Mouse (Mus musculus) stomach, embryonic 14.5 days (tissue): ENCODE measurements around the gene Hspa1b. TPM values are rescaled to one million over a fixed set of nuclear protein-coding genes. Genes with fewer than 3 reads are reported as not detected.
A peak's percentile ranks its signal among the peaks of the same experiment; 100 is the strongest.
"Not testable (repeated sequence)": the region's sequence is repeated elsewhere in the genome, so short reads cannot be mapped to it uniquely, and the experiment has no call there.

Source experiments
- ATAC-seq: fragments of 200-750 bp; cut with Nextera tagmentation; 2 replicates; pipeline ENCODE4 v1.8.0; 2017; ENCODE audit warnings: low read depth, moderate TSS enrichment; ENCODE audit not compliant: insufficient number of reproducible peaks, insufficient read depth, low FRiP score
- H3K27ac ChIP-seq: fragments of 300-500 bp; sonication (generic); 2 replicates; pipeline ENCODE4 v1.5.1; 2014; ENCODE audit warnings: mild to moderate bottlenecking, low read length, moderate library complexity, mixed read lengths
- H3K27me3 ChIP-seq: fragments of 300-500 bp; sonication (generic); 2 replicates; pipeline ENCODE4 v1.6.1; 2014; ENCODE audit warnings: low read length, control low read depth, mixed read lengths; ENCODE audit not compliant: control insufficient read depth, insufficient read depth
- H3K36me3 ChIP-seq: fragments of 300-500 bp; sonication (generic); 2 replicates; pipeline ENCODE4 v1.6.1; 2014; ENCODE audit warnings: mild to moderate bottlenecking, control low read depth, low read length, moderate library complexity, mixed read lengths; ENCODE audit not compliant: control insufficient read depth, insufficient read depth
- H3K4me1 ChIP-seq: fragments of 300-500 bp; sonication (generic); 2 replicates; pipeline ENCODE4 v1.6.1; 2014; ENCODE audit warnings: low read length, control low read depth, mixed read lengths; ENCODE audit not compliant: control insufficient read depth, insufficient read depth
- H3K4me2 ChIP-seq: fragments of 300-500 bp; sonication (generic); replicated peaks from 2 replicates; pipeline ENCODE4 v1.6.1; 2014; ENCODE audit warnings: low read depth, low read length, control low read depth
- H3K4me3 ChIP-seq: fragments of 300-500 bp; sonication (generic); 2 replicates; pipeline ENCODE4 v1.5.1; 2014; ENCODE audit warnings: low read depth, low read length, control low read depth
- H3K9ac ChIP-seq: fragments of 300-500 bp; sonication (generic); replicated peaks from 2 replicates; pipeline ENCODE4 v1.6.1; 2014; ENCODE audit warnings: low read depth, mild to moderate bottlenecking, control low read depth, low read length, moderate library complexity, mixed read lengths
- H3K9me3 ChIP-seq: fragments of 300-500 bp; sonication (generic); 2 replicates; pipeline ENCODE4 v1.6.1; 2016; ENCODE audit warnings: low read depth, low read length, control low read depth; ENCODE audit not compliant: control insufficient read depth
- WGBS: fragments of 180-500 bp; shearing (Covaris S2); extraction: QIAGEN DNeasy Blood & Tissue Kit; methylation state at CpG from one replicate; pipeline ENCODE4 v1.1.7; 2014; 5-methylcytosine and 5-hydroxymethylcytosine counted together
- polyA plus RNA-seq: library from polyadenylated mRNA; unstranded; fragments of >200 nt; fragmentation: Nextera tagmentation; extraction: Ambion mirVana; gene quantifications from 2 replicates; pipeline ENCODE4 v1.2.1, GENCODE M21; 2014

The Hspa1b gene
- polyA plus RNA-seq, 1 experiment from 2014 or later: 0.54 TPM

DNA sequence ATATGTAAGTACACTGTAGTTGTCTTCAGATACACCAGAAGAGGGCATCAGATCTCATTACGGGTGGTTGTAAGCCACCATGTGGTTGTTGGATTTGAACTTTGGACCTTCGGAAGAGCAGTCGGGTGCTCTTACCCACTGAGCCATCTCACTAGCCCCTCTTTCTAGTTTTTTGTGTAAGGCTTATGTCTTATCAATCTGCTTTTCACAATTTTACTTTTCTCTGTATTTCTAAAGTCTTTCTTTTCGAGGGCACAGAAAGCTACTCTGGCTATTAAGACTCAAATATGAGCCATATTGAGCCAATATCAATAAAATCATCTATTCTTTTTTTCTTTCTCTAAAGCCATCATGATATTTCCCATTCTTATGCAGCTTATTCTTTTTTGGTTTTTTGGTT, 36.2 kb upstream of the Hspa1b start:
- H3K27ac ChIP-seq, H3K9ac ChIP-seq, H3K27me3 ChIP-seq, H3K9me3 ChIP-seq, ATAC-seq, H3K4me2 ChIP-seq, H3K4me1 ChIP-seq, H3K4me3 ChIP-seq: not testable (repeated sequence)
- WGBS: 91% methylated on average over 4 of the region's 4 CpGs
- H3K36me3 ChIP-seq: peaks cover 19% of the 10 kb centered on the region

DNA sequence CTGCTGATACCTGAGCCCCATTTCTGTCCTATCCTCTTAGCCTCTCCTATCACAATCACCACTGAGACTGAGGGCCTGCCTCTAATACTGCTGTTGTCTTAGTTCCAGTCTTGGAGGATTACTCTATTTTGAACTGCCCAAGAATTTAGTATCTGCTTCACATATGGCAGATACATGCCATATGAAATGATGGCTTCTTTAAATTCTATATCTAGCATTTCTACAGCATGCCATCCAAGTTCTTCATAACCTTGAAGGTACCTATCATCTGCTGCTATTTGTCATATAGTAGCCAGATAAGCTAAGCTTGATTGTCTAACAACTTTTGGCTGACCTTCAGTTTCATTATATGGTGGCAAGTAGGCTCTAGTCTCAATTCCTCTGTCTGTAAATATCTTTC, 35.7 kb upstream of the Hspa1b start:
- Histone ChIP-seq H3K4me2 (no peak overlapping the region), H3K27ac (no peak overlapping the region), H3K4me3 (no peak overlapping the region), H3K9me3 (no peaks in the 10 kb centered on the region), H3K9ac (no peak overlapping the region), H3K4me1 (peaks cover 6% of the 10 kb centered on the region; the same call in 1 of the 2 replicates), H3K27me3 (no peaks in the 10 kb centered on the region), H3K36me3 (peaks cover 20% of the 10 kb centered on the region)
- ATAC-seq: no peak

DNA sequence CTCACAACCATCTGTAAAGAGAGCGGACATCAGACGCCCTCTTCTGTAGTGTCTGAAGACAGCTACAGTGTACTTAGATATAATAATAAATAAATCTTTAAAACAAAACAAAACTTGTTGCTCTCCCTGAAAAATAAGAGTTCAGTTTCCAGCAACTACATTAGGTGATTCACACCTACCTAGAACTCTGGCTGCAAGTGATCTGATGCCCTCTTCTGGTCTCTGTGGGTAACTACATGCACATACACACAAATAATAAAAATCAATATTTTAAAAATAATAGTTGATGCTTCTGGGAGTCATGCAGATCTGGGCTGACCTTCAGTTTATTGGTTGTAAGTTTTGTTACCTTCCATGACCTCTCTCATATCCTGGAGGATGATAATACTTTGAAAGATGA, 25.2 kb upstream of the Hspa1b start:
- H3K27ac ChIP-seq: no peak overlapping the region
- ATAC-seq: no peak
- no peaks in the 10 kb centered on the region for H3K9me3 ChIP-seq
- WGBS: 66% methylated on average over 2 of the region's 2 CpGs
- H3K4me1 ChIP-seq: peaks cover 10% of the 10 kb centered on the region; the same call in 1 of the 2 replicates
- H3K27me3 ChIP-seq: no peaks in the 10 kb centered on the region
- peaks cover 21% of the 10 kb centered on the region for H3K36me3 ChIP-seq
- H3K4me3 ChIP-seq: no peak overlapping the region
- no peak overlapping the region for H3K4me2 ChIP-seq
- no peak overlapping the region for H3K9ac ChIP-seq

- H3K27me3 ChIP-seq: no peaks in the 10 kb centered on the region
- peaks cover 10% of the 10 kb centered on the region; the same call in 1 of the 2 replicates for H3K4me1 ChIP-seq
- peak; percentile 38 for ATAC-seq
- H3K27ac ChIP-seq: peak overlapping the region; percentile 99
- WGBS: under 1% methylated on average over 15 of the region's 15 CpGs
- H3K4me2 ChIP-seq: peak overlapping the region; percentile 83
- peaks cover 19% of the 10 kb centered on the region for H3K36me3 ChIP-seq
- no peaks in the 10 kb centered on the region for H3K9me3 ChIP-seq
- H3K9ac ChIP-seq: peak overlapping the region; percentile 91
- H3K4me3 ChIP-seq: peak overlapping the region; percentile 91
Observed at GRCm38 (mm10) chr17:34982328-34982727, 23.3 kb upstream of the Hspa1b start.

- 0% methylated on average over 58 of the region's 58 CpGs for WGBS
- H3K9me3 ChIP-seq: no peaks in the 10 kb centered on the region
- H3K4me1 ChIP-seq: peaks cover 10% of the 10 kb centered on the region; the same call in 1 of the 2 replicates
- peak within 1 kb of the TSS; percentile 99 for H3K27ac ChIP-seq
- H3K4me2 ChIP-seq: peak within 1 kb of the TSS; percentile 83
- ATAC-seq: peak; percentile 93
- peak within 1 kb of the TSS; percentile 91 for H3K4me3 ChIP-seq
- peak within 1 kb of the TSS; percentile 91 for H3K9ac ChIP-seq
- H3K36me3 ChIP-seq: peaks cover 17% of the 10 kb centered on the region
- H3K27me3 ChIP-seq: no peaks in the 10 kb centered on the region
Observed at GRCm38 (mm10) chr17:34981690-34982180, 22.7 kb upstream of the Hspa1b start, which contains the start of gene Lsm2. Lsm2 (plus strand) TSS chr17:34981862.

- H3K4me1 ChIP-seq: peaks cover 10% of the 10 kb centered on the region; the same call in 1 of the 2 replicates
- peak overlapping the region; percentile 91 for H3K4me3 ChIP-seq
- H3K9ac ChIP-seq: peak overlapping the region; percentile 91
- ATAC-seq: no peak
- H3K36me3 ChIP-seq: peaks cover 6% of the 10 kb centered on the region
- H3K27me3 ChIP-seq: no peaks in the 10 kb centered on the region
- no peaks in the 10 kb centered on the region for H3K9me3 ChIP-seq
- H3K4me2 ChIP-seq: peak overlapping the region; percentile 83
- WGBS: 16% methylated on average over 2 of the region's 2 CpGs
- peak overlapping the region; percentile 99; the same call in 1 of the 2 replicates for H3K27ac ChIP-seq
Observed at GRCm38 (mm10) chr17:34980655-34981054, 21.6 kb upstream of the Hspa1b start.

DNA sequence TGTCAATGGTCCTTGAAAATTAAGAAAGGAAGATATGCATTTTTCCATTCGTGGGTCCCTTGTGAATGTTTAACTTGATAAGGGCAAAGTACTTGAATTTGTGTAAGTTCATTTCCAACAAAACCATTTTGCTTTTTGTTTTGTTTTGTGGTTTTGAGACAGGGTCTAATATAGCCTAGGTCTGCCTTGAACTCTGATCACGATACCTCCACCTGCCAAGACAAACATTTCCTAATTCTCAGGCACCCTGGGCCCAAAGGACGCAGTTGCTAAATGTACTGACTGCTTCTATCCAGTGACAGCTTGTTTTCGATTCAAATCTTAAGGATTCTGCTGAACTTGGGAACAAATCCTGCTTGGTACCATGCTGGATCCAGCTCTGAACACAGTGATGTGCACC, 20.6 kb upstream of the Hspa1b start:
- H3K4me2 ChIP-seq: no peak overlapping the region
- peaks cover 10% of the 10 kb centered on the region; the same call in 1 of the 2 replicates for H3K4me1 ChIP-seq
- H3K9me3 ChIP-seq: no peaks in the 10 kb centered on the region
- H3K36me3 ChIP-seq: no peaks in the 10 kb centered on the region
- H3K27me3 ChIP-seq: no peaks in the 10 kb centered on the region
- no peak overlapping the region for H3K9ac ChIP-seq
- ATAC-seq: no peak
- H3K27ac ChIP-seq: no peak overlapping the region
- no peak overlapping the region for H3K4me3 ChIP-seq
- 92% methylated on average over 4 of the region's 4 CpGs for WGBS

GRCm38 (mm10) chr17:34978239-34978638, 19.2 kb upstream of the Hspa1b start:
- no peak for ATAC-seq
- Histone ChIP-seq H3K27me3 (no peaks in the 10 kb centered on the region), H3K27ac (no peak overlapping the region), H3K4me2 (no peak overlapping the region), H3K9ac (no peak overlapping the region), H3K4me3 (no peak overlapping the region), H3K36me3 (no peaks in the 10 kb centered on the region), H3K4me1 (peaks cover 10% of the 10 kb centered on the region; the same call in 1 of the 2 replicates), H3K9me3 (no peaks in the 10 kb centered on the region)
- WGBS: 84% methylated on average over 27 of the region's 27 CpGs

DNA sequence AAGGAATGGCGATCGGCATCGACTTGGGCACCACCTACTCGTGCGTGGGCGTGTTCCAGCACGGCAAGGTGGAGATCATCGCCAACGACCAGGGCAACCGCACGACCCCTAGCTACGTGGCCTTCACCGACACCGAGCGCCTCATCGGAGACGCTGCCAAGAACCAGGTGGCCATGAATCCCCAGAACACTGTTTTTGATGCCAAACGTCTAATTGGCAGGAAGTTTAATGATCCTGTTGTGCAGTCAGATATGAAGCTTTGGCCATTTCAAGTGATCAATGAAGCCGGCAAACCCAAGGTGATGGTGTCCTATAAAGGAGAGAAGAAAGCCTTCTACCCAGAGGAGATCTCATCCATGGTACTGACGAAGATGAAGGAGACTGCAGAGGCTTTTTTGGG, 18.0 kb upstream of the Hspa1b start:
- Histone ChIP-seq H3K9ac (no peak overlapping the region), H3K27ac (no peak overlapping the region), H3K4me3 (no peak overlapping the region), H3K36me3 (no peaks in the 10 kb centered on the region), H3K4me1 (peaks cover 5% of the 10 kb centered on the region; the same call in 1 of the 2 replicates), H3K27me3 (no peaks in the 10 kb centered on the region), H3K9me3 (no peaks in the 10 kb centered on the region), H3K4me2 (no peak overlapping the region)
- ATAC-seq: no peak
- WGBS: 92% methylated on average over 20 of the region's 20 CpGs
